Mouse (Mus musculus) thymus, postnatal 4 days (tissue): Measurements from ENCODE around the gene Cntnap4.
"Not testable (repeated sequence)": the region's sequence is repeated elsewhere in the genome, so short reads cannot be mapped to it uniquely, and the experiment has no call there.

Experiments used
- DNase-seq: peaks from one replicate; pipeline ENCODE4 v3.0.0; 2021

The Cntnap4 gene

GRCm38 (mm10) chr8:112730583-112731432 is 161.0 kb downstream of the Cntnap4 start:
- DNase-seq: no peak

DNA sequence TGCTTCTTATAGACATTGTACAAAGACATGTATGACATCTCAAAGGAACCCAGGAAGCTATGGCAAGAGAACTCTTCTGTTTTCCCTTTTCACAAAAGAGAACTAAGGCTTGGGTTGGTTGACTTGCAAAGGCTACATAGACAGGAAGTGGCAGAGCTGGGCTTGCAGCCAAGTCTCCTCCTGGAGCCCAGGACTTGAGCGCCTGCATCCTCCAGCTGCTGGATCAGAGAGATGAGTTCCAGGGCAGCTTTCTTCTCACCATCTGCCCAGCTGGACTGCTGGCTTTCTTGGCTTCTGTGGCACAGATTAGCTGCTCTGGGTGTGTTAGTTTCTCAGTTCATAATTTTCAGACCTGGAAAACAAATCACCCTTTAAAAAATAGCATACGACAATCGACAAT is 165.7 kb downstream of the Cntnap4 start:
- no peak for DNase-seq

DNA sequence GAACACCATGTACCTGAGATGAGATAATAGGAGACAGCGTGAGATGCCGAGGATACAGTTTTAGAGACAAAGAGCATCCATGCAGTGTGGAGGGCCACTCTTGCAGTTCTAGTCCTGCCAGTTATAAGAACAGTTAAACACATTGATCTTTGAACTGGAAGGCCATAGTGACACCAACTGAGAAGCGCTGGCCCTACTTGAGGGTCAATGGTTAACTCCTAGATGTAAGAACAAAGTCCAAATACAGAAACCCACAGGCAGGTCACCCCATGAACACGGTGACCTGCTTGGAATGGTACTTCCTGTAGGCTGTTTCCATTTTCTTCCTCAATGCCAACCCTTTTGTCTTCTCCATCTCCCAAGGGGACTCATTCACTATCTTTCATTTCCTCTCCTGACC is 173.5 kb downstream of the Cntnap4 start:
- no peak for DNase-seq

DNA sequence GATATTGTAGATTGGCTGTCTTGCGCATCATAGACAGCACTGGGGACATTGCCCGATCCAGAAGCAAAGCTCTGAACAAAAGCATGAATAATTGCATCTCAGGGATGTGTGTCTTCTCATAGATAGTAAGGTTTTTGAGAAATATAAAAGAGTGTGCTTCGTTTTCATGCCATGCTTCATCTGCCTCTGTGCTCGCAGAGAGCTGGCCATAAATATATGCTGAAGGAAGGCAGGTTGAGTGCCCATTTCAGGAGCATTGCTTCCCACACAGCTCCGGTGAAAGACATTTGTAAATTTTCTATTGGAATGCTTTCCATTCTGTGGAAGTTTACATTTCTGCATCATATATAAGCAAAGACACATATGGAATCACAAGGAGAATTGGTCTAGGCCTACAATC is 177.5 kb downstream of the Cntnap4 start:
- no peak for DNase-seq

DNA sequence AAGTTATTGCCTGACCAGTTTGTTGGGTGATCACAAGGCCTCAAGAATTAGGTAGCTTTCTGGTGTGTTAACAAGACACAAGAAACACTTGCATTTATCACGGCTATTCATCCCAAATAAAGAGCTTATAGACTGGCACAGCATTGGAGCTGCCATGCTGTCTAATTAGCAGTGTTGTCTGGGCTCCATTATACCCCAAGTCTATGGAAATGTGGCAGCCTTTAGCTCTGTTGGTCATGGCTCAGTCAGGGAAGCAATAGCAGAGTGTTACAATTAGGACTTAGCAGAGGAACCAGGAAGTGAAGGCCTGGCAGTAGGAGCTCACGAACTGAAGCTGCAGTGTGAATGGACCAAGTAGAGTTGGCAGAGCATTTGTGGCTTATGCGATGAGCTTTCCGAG is 185.3 kb downstream of the Cntnap4 start:
- DNase-seq: no peak

DNA sequence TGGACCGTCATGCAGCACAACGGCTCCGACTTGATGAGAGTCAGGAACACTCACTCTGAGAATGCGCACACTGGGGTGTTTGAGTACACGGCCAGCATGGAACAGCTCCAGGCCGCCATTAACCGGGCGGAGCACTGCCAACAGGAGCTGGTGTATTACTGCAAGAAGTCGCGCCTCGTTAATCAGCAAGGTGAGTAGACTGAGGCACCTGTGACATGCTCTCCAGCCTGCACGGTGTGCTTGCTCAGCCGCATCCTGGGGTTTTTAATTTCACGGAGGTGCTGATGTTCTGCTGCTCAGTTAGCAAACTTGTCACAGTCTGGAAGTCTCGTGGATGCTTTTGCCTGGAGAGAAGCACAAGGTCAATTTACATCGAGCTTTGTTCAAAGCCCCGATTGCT is 233.2 kb downstream of the Cntnap4 start:
- DNase-seq: no peak

DNA sequence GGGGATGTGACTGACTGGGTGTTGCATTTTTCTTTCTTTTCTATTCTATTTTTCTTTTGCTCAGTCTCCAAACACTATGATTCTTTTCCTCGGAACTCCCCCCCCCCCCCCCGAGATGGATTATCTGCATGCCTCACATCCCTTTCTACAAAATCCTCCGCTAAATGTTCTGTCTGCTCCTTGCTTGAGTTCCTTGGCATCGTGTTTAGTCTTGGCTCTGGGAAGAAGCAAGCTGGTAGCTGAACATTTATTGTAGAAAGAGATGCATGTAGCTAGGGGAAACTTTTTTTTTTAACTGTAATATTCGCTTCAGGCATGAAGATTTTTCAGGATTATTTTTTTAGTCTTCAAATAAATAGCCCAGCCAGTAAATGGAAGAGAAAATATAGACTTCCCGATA is 239.5 kb downstream of the Cntnap4 start:
- DNase-seq: no peak

- no peak for DNase-seq
Observed at GRCm38 (mm10) chr8:112841057-112841456, 271.2 kb downstream of the Cntnap4 start.

- not testable (repeated sequence) for DNase-seq
Observed at GRCm38 (mm10) chr8:112849541-112849940, 279.7 kb downstream of the Cntnap4 start.

- no peak for DNase-seq
Observed at GRCm38 (mm10) chr8:112906458-112907112, 336.7 kb downstream of the Cntnap4 start.

- DNase-seq: no peak
Observed at GRCm38 (mm10) chr8:112909527-112909926, 339.7 kb downstream of the Cntnap4 start.

DNA sequence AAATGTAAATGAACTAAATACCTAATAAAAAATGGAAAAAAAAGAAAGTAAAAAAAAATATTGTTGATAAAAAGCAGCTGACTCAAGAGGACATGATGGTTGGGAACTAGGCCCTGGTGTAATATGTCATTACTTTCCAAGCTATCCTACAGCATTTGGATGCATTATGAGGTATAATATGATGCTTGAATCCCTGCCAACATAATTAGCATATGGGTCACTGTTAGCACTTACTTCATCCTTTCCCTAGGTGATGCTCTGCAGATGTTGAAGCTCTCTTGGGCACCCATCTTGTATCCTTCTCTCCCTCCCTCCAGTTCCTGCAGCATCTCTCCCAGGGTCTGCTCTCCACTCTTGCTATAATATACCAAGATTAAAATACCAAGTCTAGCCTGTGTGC is 341.6 kb downstream of the Cntnap4 start:
- DNase-seq: no peak

DNA sequence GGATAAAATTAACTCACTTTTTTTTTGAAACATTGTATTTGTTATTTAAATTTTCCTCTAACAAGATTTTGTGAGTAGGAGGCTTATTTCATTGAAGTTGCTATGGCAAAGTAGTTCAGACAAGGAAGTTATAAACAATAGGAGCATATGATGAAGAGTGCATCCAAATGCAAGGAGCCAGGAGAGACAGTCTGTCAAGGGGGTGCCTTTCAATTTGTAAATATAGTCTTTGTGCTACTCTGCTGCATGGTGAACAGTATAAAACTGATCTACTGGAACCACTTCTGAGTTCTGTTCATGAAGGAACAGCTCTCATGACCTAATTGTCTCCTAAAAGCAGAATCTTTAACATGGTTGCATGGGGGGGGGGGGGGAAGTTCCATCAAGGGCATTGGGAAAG is 352.3 kb downstream of the Cntnap4 start:
- DNase-seq: no peak

DNA sequence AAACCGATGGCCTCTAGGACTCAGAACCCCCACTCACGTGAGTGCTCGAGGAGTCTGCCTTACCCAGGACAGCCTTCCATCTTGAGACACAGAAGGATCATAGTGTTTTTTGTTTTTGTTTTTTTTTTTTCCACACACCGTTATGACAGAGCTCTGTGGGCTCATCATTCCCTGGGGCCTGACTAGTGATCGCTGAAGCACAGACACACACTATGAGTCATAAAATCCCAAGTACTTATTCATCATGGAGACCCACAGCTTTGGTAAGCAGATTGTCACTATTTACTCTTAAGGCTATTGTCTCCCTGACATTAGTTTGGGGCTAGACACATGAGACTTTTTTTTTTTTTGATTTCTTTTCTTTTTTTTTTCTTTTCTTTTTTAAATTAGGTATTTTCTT is 352.9 kb downstream of the Cntnap4 start:
- no peak for DNase-seq
